In the genomic region with DNA sequence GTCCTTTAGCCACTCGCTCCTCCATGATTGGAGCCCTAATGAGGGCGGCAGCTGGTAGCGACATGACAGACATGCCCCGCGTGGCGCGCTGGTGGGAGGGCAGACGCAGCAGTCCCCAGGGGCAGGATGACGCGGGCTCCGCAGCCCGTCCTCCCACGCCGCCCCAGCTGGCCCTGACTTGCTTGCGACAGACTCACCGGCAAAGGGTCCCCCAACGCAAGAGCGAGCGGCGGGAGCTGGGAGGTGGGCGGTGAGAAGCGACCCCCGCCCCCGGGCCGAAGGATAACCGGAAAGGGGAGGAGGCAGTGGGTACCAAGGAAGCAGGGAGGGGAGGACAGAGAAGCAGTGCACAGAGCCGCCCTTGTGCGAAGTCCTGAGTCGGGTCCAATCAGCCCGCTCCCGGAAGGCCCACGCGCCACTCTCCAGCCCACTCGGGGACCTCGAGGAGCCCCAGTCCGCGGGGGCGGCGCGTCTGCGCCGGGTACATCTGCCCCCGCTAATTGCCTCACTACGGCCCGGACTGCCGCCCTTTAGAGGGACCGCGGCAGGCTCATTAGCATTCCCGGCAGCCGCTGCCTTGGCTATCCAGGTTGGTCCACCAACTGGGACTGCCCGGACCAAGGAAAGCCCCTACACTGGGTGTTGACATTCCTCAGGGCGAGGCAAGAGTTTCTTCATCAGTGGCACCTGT, we compare ENCODE assay signal across 8 mouse cellular contexts. TPM values are rescaled to one million over a fixed set of nuclear protein-coding genes. Genes with fewer than 3 reads are reported as not detected.
A peak's percentile ranks its signal among the peaks of the same experiment; 100 is the strongest.
DNase-seq lines count a peak whose midpoint lies in the region; ATAC-seq and TF ChIP-seq lines count a peak whose summit lies in the region.

No protein-coding gene starts in this region.

- no peak for TF ChIP-seq CTCF in stomach, postnatal 0 days (IDR thresholded peaks at IDR 0.05; ENCODE audit: low read depth)

- TF ChIP-seq EP300 in stomach, postnatal 0 days (optimal IDR thresholded peaks at IDR 0.05) = no peak

- under 1% methylated on average over 52 of the region's 52 CpGs for WGBS in intestine, embryonic 16.5 days
- 0% methylated on average over 45 of the region's 52 CpGs for WGBS in midbrain, embryonic 16.5 days
- WGBS in stomach, postnatal 0 days = under 1% methylated on average over 48 of the region's 52 CpGs

- peaks cover 25% of the 10 kb centered on the region for H3K4me1 ChIP-seq in intestine, embryonic 16.5 days (ENCODE audit: control insufficient read depth, insufficient read depth, low read length)
- H3K4me1 ChIP-seq in midbrain, embryonic 16.5 days (ENCODE audit: control insufficient read depth, insufficient read depth, low read length) = peaks cover 29% of the 10 kb centered on the region
- no peaks in the 10 kb centered on the region for H3K4me1 ChIP-seq in stomach, postnatal 0 days (replicated peaks; ENCODE audit: control insufficient read depth, insufficient read depth)

- peak overlapping the region; percentile 98 for H3K4me2 ChIP-seq in intestine, embryonic 16.5 days (ENCODE audit: low read depth, low read length)
- H3K4me2 ChIP-seq in midbrain, embryonic 16.5 days (ENCODE audit: low read length) = peak overlapping the region; percentile 94
- H3K4me2 ChIP-seq in stomach, postnatal 0 days (replicated peaks; ENCODE audit: low read depth) = peak overlapping the region; percentile 86

- intact Hi-C loops in left cerebral cortex, postnatal 4 days (cut with DNase I) = no loop called here

- no peaks in the 10 kb centered on the region for H3K9me3 ChIP-seq in intestine, embryonic 16.5 days (ENCODE audit: control insufficient read depth, low read length)
- H3K9me3 ChIP-seq in midbrain, embryonic 16.5 days (replicated peaks; ENCODE audit: control insufficient read depth, low read length, poor library complexity, severe bottlenecking) = no peaks in the 10 kb centered on the region
- no peaks in the 10 kb centered on the region for H3K9me3 ChIP-seq in stomach, postnatal 0 days (ENCODE audit: control insufficient read depth, low read length)

- H3K36me3 ChIP-seq in intestine, embryonic 16.5 days (ENCODE audit: control insufficient read depth, insufficient read depth, low read length) = no peaks in the 10 kb centered on the region
- H3K36me3 ChIP-seq in midbrain, embryonic 16.5 days (ENCODE audit: control insufficient read depth, insufficient read depth, low read length) = no peaks in the 10 kb centered on the region
- H3K36me3 ChIP-seq in stomach, postnatal 0 days (ENCODE audit: control insufficient read depth, insufficient read depth, low read length) = no peaks in the 10 kb centered on the region

- H3K4me3 ChIP-seq in intestine, embryonic 16.5 days (ENCODE audit: low read length) = peak overlapping the region; percentile 58
- peak overlapping the region; percentile 51 for H3K4me3 ChIP-seq in midbrain, embryonic 16.5 days (ENCODE audit: low read depth, low read length)
- H3K4me3 ChIP-seq in stomach, postnatal 0 days (ENCODE audit: low read depth, low read length) = peak overlapping the region; percentile 48

- DNase-seq in urinary bladder, postnatal 14 days (ENCODE audit: low spot score) = peak; percentile 12
- no peak for DNase-seq in urinary bladder, postnatal 10 days (ENCODE audit: low spot score)
- DNase-seq in embryo, embryonic 10 days (ENCODE audit: low spot score) = peak; percentile 72
- peak; percentile 72 for DNase-seq in left cerebral cortex, postnatal 4 days
- peak; percentile 61 for DNase-seq in stomach, postnatal 0 days (ENCODE audit: low spot score)

- H3K9ac ChIP-seq in intestine, embryonic 16.5 days (ENCODE audit: low read depth, low read length) = peak overlapping the region; percentile 66
- peak overlapping the region; percentile 71 for H3K9ac ChIP-seq in midbrain, embryonic 16.5 days (ENCODE audit: low read depth, low read length)
- peak overlapping the region; percentile 51 for H3K9ac ChIP-seq in stomach, postnatal 0 days (ENCODE audit: low read length)

- H3K27me3 ChIP-seq in intestine, embryonic 16.5 days (replicated peaks; ENCODE audit: control insufficient read depth, insufficient read depth, low read length) = 0 out of 2 replicates have a peak, but pooled peaks cover 2% of the 10 kb centered on the region
- H3K27me3 ChIP-seq in midbrain, embryonic 16.5 days (ENCODE audit: control insufficient read depth, insufficient read depth, low read depth, low read length) = no peaks in the 10 kb centered on the region
- no peaks in the 10 kb centered on the region; the same call in 1 of the 2 replicates for H3K27me3 ChIP-seq in stomach, postnatal 0 days (ENCODE audit: control insufficient read depth, insufficient read depth, low read length)

- H3K27ac ChIP-seq in intestine, embryonic 16.5 days (ENCODE audit: low read length) = no peak overlapping the region
- peak overlapping the region; percentile 68 for H3K27ac ChIP-seq in midbrain, embryonic 16.5 days (ENCODE audit: low read length)
- H3K27ac ChIP-seq in stomach, postnatal 0 days (replicated peaks) = no peak overlapping the region

- ATAC-seq in granulocyte monocyte progenitor cell, adult 5-6 weeks (replicated peaks; ENCODE audit: poor library complexity, severe bottlenecking) = peak; percentile 77
- peak; percentile 67 for ATAC-seq in intestine, embryonic 16.5 days
- ATAC-seq in midbrain, embryonic 16.5 days = peak; percentile 75
- peak; percentile 58 for ATAC-seq in stomach, postnatal 0 days (ENCODE audit: low FRiP score, low TSS enrichment)

RNA-seq across cellular contexts. Expression of a gene that starts 46.8 kb away (rescaled TPM):
- not detected in 2 replicates for total RNA-seq in granulocyte monocyte progenitor cell, adult 5-6 weeks (2014; fragmentation: Nextera tagmentation)
- 0.72 TPM in 1 of 2 replicates, not detected in the other for total RNA-seq in granulocyte monocyte progenitor cell, adult 5-6 weeks (2017)
- polyA plus RNA-seq in intestine, embryonic 16.5 days (2015; fragmentation: Nextera tagmentation; extraction: Ambion mirVana) = 1.1 TPM in 2 replicates
- total RNA-seq in left cerebral cortex, postnatal 4 days (2021) = 10 to 100 TPM; 13.4 to 16.8 TPM
- 11.7 and 12.3 TPM in 2 replicates for polyA plus RNA-seq in midbrain, embryonic 16.5 days (2015; fragmentation: Nextera tagmentation; extraction: Ambion mirVana)
- 0.10 and 0.19 TPM in 2 replicates for polyA plus RNA-seq in stomach, postnatal 0 days (2015; fragmentation: Nextera tagmentation; extraction: Ambion mirVana)
